Mouse (Mus musculus) cerebellum, postnatal 4 days (tissue): ENCODE results near the gene P4hb.
A peak's percentile ranks its signal among the peaks of the same experiment; 100 is the strongest.
"Not testable (repeated sequence)": the region's sequence is repeated elsewhere in the genome, so short reads cannot be mapped to it uniquely, and the experiment has no call there.

Experiments
- DNase-seq, 2 experiments: peaks; one replicate each; pipeline ENCODE4 v3.0.0; 2022; ENCODE audit warnings: low spot score in 2 of 2, mixed read lengths in 1 of 2

Gene P4hb

DNA sequence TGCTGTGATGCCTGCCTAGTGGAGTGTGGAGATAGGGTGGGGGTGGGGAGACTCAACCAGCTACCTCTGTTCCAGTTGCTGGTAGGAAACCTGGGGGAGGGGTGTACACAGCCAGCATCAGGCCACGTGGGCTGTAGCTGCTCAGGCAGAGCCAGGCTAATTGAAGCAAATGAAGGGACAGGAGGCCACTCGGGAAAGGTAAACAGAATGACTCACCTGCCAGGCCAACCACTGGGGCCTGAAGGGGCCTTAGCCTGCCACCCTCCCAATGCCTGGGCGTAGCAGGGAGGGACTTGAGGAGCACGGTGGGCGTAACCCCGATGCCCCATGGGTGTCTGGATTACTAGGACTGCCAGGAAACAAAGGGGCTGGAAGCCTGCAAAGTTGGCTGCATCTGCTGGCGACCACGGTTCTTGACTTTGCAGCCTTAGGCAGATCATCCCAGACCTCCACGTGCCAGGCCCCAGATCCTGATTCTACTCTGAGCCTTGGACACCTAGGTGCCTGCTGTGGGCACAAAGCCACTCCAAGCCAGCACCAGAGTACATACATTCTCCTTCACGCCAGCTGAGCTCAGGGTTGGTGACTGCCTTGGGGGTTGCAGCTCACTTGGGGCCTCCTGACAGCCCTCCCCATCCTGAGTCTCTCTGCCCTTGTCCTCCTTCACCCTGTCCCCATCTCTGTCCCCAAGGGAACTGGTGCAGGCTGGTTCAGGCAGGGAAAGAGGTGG lies 33.6 kb downstream of the P4hb start:
- no peak for DNase-seq

- no peak for DNase-seq
These were observed 34.1 kb downstream of the P4hb start for GRCm38 (mm10) chr11:120538955-120539284.

DNA sequence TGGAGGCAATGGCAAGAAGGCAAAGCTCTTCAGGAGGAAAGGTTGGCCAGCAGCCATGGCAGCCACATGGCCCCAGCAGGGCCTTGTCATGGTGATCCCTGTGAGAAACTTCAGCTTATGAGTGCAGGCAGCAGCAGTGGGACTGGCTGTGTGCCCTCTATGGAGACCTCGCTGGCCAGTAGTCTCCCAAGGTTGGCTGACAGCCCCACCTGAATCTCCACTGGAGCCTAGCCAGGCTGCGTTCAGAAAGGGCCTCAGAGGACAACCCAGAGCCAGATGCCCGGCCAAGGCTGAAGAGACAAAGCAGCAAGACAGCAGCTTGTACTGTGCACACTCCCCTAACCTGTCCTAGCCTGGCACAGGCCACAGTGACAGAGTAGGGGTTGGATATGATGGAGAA lies 34.6 kb downstream of the P4hb start:
- peak; percentile 43 to 88 for DNase-seq

GRCm38 (mm10) chr11:120535804-120536203 lies 37.2 kb downstream of the P4hb start:
- no peak for DNase-seq

GRCm38 (mm10) chr11:120535145-120535544 lies 37.9 kb downstream of the P4hb start:
- DNase-seq = no peak

GRCm38 (mm10) chr11:120534093-120534492 lies 39.0 kb downstream of the P4hb start:
- no peak for DNase-seq

- DNase-seq = no peak
These were observed 41.4 kb downstream of the P4hb start for GRCm38 (mm10) chr11:120531646-120532045.

- no peak for DNase-seq
These were observed 42.7 kb downstream of the P4hb start, which contains the start of gene Gcgr for GRCm38 (mm10) chr11:120530085-120530964. TSS of gene Gcgr (plus strand) at chr11:120530699.

GRCm38 (mm10) chr11:120528903-120529302 lies 44.1 kb downstream of the P4hb start:
- no peak for DNase-seq

DNA sequence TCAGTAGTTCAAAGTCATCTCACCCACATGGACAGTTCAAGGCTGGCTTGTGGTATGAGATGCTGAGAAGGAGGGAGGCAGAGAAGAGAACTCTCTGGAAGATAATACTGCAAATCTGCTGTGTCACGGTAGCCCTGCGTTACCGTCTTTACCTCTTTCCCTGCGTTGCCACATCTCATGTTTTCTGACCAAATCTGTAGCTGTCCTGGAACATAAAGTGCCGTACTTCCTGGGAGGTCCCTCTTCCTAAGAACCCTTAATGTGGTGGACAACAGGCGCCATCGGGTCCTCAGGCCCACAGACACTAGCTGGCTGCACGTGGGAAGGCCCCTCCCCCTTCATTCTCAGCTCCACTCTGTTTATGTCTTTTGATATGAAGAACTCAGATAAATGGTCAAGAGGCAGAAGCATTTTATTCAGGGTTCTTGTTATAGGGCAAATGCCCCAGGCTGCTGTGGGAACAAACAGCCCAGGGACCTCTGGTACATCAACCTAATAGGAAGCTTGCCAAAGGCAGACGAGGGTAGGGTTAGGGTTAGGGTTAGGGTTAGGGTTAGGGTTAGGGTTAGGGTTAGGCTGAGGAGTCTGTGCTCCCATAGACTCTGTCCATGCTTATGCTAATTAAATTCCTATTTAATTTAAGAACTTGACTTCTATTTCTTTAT lies 45.2 kb downstream of the P4hb start:
- no peak for DNase-seq

DNA sequence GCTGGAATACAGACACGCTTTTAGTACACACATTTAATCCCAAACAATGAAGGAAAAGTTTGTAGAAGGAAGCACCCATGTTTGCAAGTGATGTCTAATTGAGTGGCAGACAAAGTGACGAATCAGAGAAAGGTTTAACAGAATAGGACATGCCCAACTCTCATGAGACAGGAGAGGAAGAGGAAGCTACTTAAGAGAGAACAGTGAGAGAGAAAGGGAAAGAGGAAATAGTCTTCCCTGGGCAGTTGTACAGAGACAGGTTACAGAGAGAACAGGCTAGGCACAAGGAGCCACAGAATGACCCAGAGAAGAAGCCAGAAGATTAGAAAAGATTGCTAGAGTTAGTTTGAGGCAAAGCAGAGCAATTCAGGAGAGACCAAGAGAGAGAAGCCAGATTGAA lies 47.1 kb downstream of the P4hb start:
- DNase-seq = no peak

- no peak for DNase-seq
These were observed 50.5 kb downstream of the P4hb start for GRCm38 (mm10) chr11:120522581-120522980.

DNA sequence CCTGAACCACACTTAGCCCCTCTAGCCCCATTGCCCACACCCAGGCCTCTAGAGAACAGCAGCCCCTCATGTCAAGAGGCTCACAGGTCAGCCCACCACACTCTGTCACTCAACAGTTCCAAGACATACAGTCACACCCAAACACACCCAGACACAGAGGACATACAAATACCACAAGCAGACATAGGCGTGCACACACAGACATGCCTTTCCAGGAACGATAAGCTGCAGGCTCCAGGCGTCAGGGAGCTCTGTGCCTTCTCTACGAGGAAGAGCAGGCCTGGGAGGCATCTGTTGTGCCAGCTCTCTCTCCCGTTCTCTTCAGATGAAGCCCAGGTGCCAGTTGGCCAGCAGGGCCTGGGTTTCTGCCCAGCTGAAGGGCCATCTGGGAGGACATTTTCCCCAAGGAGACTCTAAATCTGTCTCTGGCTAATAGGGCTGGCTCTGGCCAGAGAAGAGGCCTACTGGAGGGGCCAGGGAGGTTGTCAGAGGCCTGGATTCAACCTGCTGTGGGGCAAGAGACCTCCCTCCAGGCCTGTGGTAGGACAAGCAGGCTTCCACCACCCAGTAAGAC lies 52.0 kb downstream of the P4hb start:
- peak in 1 of 2 experiments; percentile 69 for DNase-seq

- no peak for DNase-seq
These were observed 52.6 kb downstream of the P4hb start for GRCm38 (mm10) chr11:120520498-120520897.

DNA sequence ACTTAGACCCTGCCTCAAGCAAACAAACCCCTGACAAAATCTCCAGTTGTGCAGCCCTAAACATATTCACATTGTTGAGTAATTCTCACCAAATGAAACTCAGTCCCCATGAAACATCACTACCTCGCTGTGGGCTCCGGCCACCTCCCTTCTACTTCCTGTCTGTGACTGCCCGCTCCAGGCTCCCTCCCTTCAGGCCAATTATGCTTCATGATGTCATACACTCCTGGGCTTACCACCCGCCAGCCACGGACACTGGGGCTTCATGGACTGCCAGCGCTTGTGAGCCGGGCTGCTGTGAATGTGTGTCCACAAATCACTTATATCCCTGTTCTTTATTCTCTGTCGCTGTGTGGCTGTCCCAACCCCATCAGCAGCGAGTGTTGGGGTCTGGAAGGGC lies 53.3 kb downstream of the P4hb start:
- DNase-seq = no peak

GRCm38 (mm10) chr11:120518558-120518957 lies 54.5 kb downstream of the P4hb start:
- no peak for DNase-seq

DNA sequence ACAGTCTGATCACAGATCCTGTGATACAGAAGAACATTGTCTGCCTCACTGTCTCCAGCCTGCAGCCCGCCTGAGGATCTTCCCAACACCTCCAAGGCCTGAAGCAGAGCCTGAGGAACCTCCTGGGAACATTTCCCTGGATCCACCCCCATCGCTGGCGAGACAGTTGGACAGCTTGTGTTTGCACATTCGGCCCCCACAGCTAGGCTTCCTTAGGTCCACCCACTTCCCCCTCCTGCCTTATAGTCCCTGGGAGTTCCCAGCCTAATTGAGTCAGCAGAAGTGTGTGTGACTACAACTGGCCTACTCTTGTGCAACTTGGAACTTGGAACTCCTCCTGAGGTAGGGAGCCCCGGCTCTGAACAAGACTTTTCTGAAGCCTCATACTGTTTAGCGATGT lies 55.0 kb downstream of the P4hb start:
- no peak for DNase-seq

GRCm38 (mm10) chr11:120517147-120517546 lies 55.9 kb downstream of the P4hb start:
- no peak for DNase-seq

DNA sequence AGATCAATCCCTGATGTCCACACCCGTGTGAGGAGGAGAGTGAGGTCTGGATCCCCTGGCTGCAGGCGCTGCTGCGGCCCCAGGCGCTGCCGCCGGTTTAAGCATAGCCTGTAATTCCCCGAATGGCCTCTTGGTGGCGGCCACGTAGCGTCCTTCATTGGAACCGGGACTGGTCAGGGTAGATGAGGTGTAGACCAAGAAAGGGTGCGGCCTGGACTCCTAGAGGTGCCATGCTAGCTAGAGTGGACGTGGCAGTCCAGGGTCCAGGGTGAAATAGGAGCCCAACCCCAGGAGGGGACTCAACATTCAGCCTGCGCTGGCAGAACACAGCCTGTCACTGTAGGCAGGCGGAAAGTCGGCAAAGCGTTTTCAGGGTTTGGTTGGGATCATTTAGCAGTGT lies 57.4 kb downstream of the P4hb start:
- DNase-seq = peak; percentile 91 to 92

DNA sequence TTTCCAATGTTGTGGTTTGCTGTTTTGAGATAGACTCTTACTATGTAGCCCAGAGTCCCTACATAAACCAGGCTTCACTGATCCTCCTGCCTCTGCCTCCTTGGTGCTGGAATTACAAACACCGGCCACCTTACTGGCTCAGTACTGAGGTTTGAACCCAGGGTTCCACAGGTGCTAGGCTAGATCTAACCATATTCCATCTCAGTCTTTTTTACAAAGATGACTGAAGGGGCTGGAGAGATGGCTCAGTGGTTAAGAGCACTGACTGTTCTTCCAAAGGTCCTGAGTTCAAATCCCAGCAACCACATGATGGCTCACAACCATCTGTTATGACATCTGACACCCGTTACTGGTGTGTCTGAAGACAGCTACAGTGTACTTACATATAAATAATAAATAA lies 58.8 kb downstream of the P4hb start:
- not testable (repeated sequence) for DNase-seq

DNA sequence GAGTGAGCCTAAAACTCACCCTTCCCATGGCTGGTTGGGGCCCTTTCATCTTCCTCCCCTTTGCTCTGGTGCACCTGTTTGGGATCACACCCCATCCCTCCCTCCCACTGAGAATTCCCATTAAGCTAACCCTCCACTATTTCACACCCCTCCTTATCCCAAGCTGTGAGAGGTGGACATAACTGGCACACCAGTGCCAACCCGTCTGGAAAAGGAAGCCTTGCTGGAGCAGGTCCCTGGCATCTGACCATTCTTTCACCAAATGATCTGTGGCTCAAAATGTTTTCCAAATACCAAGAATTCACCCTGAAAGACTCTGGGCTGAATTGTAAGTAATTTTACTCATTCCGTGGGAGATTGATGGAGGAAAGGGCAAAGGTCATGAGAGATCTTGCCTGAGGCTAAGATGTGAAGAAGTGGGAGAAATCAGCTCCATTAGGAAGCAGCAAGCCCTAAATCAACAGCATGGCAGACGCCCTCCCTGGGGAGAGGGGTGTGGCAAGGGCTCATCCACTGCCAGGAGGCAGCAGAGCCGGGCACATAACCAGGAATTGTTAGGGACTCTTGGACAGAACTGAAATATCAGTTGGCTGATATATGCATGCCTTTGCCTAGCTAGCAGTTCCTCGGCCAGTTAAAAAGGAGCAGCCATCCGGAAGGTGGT lies 60.1 kb downstream of the P4hb start:
- DNase-seq = no peak
